ENCODE assay signal across 8 mouse cellular contexts in the genomic region with DNA sequence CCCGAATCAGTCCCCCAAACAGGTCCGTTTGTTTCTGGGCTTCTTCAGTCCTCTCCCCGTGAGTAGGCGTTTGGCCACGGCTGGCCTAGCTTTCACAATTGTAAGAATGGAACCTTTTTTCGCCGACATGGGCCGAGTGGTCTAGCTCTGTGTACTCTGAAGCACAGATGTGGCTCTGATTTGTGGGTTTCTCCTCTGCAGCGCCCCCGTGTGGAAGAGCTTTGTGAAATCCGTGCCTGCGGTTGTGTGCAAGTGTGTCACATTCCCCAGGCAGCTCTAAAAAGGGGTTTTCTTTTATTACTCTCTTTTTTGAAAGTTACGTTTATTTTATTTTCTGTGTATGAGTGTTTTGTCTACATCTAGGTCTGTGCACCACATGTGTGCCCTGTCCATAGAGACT. TPM values are rescaled to one million over a fixed set of nuclear protein-coding genes. Genes with fewer than 3 reads are reported as not detected.
DNase-seq lines count a peak whose midpoint lies in the region; ATAC-seq lines count a peak whose summit lies in the region.

No protein-coding gene starts in this region.

- no peak overlapping the region for H3K4me3 ChIP-seq in embryonic facial prominence, embryonic 14.5 days (ENCODE audit: low read depth, low read length)

- no peak overlapping the region for H3K9ac ChIP-seq in embryonic facial prominence, embryonic 14.5 days (ENCODE audit: low read depth, low read length)

- WGBS in embryonic facial prominence, embryonic 14.5 days, result 21% methylated on average over 13 of the region's 13 CpGs

- no peaks in the 10 kb centered on the region for H3K36me3 ChIP-seq in embryonic facial prominence, embryonic 14.5 days (ENCODE audit: control insufficient read depth, insufficient read depth, low read length)

- peak; percentile 63 for DNase-seq in gastrocnemius, postnatal 10 days
- no peak for DNase-seq in gastrocnemius, postnatal 25 days
- peak; percentile 52 for DNase-seq in ovary, postnatal 14 days (ENCODE audit: low spot score)
- no peak for DNase-seq in ovary, adult 18-20 months (ENCODE audit: low spot score)
- peak; percentile 47 for DNase-seq in adrenal gland, adult 2 months
- DNase-seq in embryonic facial prominence, embryonic 14.5 days (ENCODE audit: low spot score), result peak; percentile 62
- peak; percentile 74 for DNase-seq in mesoderm, embryonic 11.5 days (ENCODE audit: low read depth, low spot score)

- no peaks in the 10 kb centered on the region for H3K9me3 ChIP-seq in embryonic facial prominence, embryonic 14.5 days (ENCODE audit: control insufficient read depth, low read length)

- no peak for ATAC-seq in embryonic facial prominence, embryonic 14.5 days (ENCODE audit: low read depth)
- ATAC-seq in erythroid progenitor cell, adult 5-6 weeks (replicated peaks; ENCODE audit: low FRiP score, poor library complexity, severe bottlenecking), result no peak

- H3K27me3 ChIP-seq in embryonic facial prominence, embryonic 14.5 days (replicated peaks; ENCODE audit: control insufficient read depth, insufficient read depth, low read length), result peaks cover 26% of the 10 kb centered on the region

- H3K4me1 ChIP-seq in embryonic facial prominence, embryonic 14.5 days (ENCODE audit: control insufficient read depth, insufficient read depth, low read length), result no peaks in the 10 kb centered on the region

- no peak overlapping the region for H3K4me2 ChIP-seq in embryonic facial prominence, embryonic 14.5 days (ENCODE audit: low read depth, low read length)

- no peak overlapping the region for H3K27ac ChIP-seq in embryonic facial prominence, embryonic 14.5 days (replicated peaks; ENCODE audit: low read depth, low read length)

RNA-seq across cellular contexts. Expression of a gene that starts 7.9 kb away (rescaled TPM):
- total RNA-seq in gastrocnemius, postnatal 10 days (2021), result 1 to 10 TPM; 2.1 to 3.5 TPM
- 1 to 10 TPM; 1.9 to 3.0 TPM for total RNA-seq in gastrocnemius, postnatal 25 days (2021)
- 10 to 100 TPM; 12.6 to 14.1 TPM for total RNA-seq in adrenal gland, adult 2 months (2021)
- polyA plus RNA-seq in adrenal gland, adult 2 months (2012; rRNA removed), result 38.7 and 47.5 TPM in 2 replicates
- polyA plus RNA-seq in embryonic facial prominence, embryonic 14.5 days (2014; fragmentation: Nextera tagmentation; extraction: Ambion mirVana), result 6.5 and 9.7 TPM in 2 replicates
- total RNA-seq in erythroid progenitor cell, adult 5-6 weeks (2015; ENCODE audit: low replicate concordance), result not detected in 2 replicates
- not detected in 2 replicates for total RNA-seq in erythroid progenitor cell, adult 5-6 weeks (2017; ENCODE audit: low replicate concordance)

RNA-seq across cellular contexts. Expression of a gene that starts 10.2 kb away (rescaled TPM):
- under 1 TPM; 0.40 to 0.43 TPM for total RNA-seq in gastrocnemius, postnatal 10 days (2021)
- total RNA-seq in gastrocnemius, postnatal 25 days (2021), result not detected
- total RNA-seq in adrenal gland, adult 2 months (2021), result 1 to 10 TPM; 2.4 to 3.8 TPM
- 1.4 and 1.6 TPM in 2 replicates for polyA plus RNA-seq in adrenal gland, adult 2 months (2012; rRNA removed)
- polyA plus RNA-seq in embryonic facial prominence, embryonic 14.5 days (2014; fragmentation: Nextera tagmentation; extraction: Ambion mirVana), result 2.3 and 2.4 TPM in 2 replicates
- not detected in 2 replicates for total RNA-seq in erythroid progenitor cell, adult 5-6 weeks (2015; ENCODE audit: low replicate concordance)
- total RNA-seq in erythroid progenitor cell, adult 5-6 weeks (2017; ENCODE audit: low replicate concordance), result 8.3 TPM in 1 of 2 replicates, not detected in the other

RNA-seq across cellular contexts. Expression of a gene that starts 11.9 kb away (rescaled TPM):
- total RNA-seq in gastrocnemius, postnatal 10 days (2021), result 1 to 10 TPM in 1 of 2 experiments, under 1 TPM in 1; 0.70 to 1.3 TPM
- total RNA-seq in gastrocnemius, postnatal 25 days (2021), result under 1 TPM; 0.13 to 0.23 TPM
- under 1 TPM; 0.69 to 0.73 TPM for total RNA-seq in adrenal gland, adult 2 months (2021)
- 0.86 and 1.0 TPM in 2 replicates for polyA plus RNA-seq in adrenal gland, adult 2 months (2012; rRNA removed)
- polyA plus RNA-seq in embryonic facial prominence, embryonic 14.5 days (2014; fragmentation: Nextera tagmentation; extraction: Ambion mirVana), result 4.9 and 5.4 TPM in 2 replicates
- total RNA-seq in erythroid progenitor cell, adult 5-6 weeks (2015; ENCODE audit: low replicate concordance), result 1.7 and 2.2 TPM in 2 replicates
- 1.5 and 1.7 TPM in 2 replicates for total RNA-seq in erythroid progenitor cell, adult 5-6 weeks (2017; ENCODE audit: low replicate concordance)

RNA-seq across cellular contexts. Expression of a gene that starts 25.9 kb away (rescaled TPM):
- total RNA-seq in gastrocnemius, postnatal 10 days (2021), result 100 to 1,000 TPM in 1 of 2 experiments, 10 to 100 TPM in 1; 93.7 to 108 TPM
- 10 to 100 TPM; 87.0 to 90.0 TPM for total RNA-seq in gastrocnemius, postnatal 25 days (2021)
- total RNA-seq in adrenal gland, adult 2 months (2021), result 100 to 1,000 TPM; 123 to 131 TPM
- 193 and 221 TPM in 2 replicates for polyA plus RNA-seq in adrenal gland, adult 2 months (2012; rRNA removed)
- polyA plus RNA-seq in embryonic facial prominence, embryonic 14.5 days (2014; fragmentation: Nextera tagmentation; extraction: Ambion mirVana), result 196 and 206 TPM in 2 replicates
- total RNA-seq in erythroid progenitor cell, adult 5-6 weeks (2015; ENCODE audit: low replicate concordance), result 35.2 and 37.5 TPM in 2 replicates
- total RNA-seq in erythroid progenitor cell, adult 5-6 weeks (2017; ENCODE audit: low replicate concordance), result 20.0 and 23.0 TPM in 2 replicates

RNA-seq across cellular contexts. Expression of a gene that starts 25.9 kb away (rescaled TPM):
- 10 to 100 TPM; 61.6 to 63.5 TPM for total RNA-seq in gastrocnemius, postnatal 10 days (2021)
- 100 to 1,000 TPM; 102 to 106 TPM for total RNA-seq in gastrocnemius, postnatal 25 days (2021)
- total RNA-seq in adrenal gland, adult 2 months (2021), result 100 to 1,000 TPM in 1 of 2 experiments, 10 to 100 TPM in 1; 83.5 to 121 TPM
- polyA plus RNA-seq in adrenal gland, adult 2 months (2012; rRNA removed), result 165 and 188 TPM in 2 replicates
- 56.0 and 61.4 TPM in 2 replicates for polyA plus RNA-seq in embryonic facial prominence, embryonic 14.5 days (2014; fragmentation: Nextera tagmentation; extraction: Ambion mirVana)
- total RNA-seq in erythroid progenitor cell, adult 5-6 weeks (2015; ENCODE audit: low replicate concordance), result not detected in 2 replicates
- 14.0 TPM in 1 of 2 replicates, not detected in the other for total RNA-seq in erythroid progenitor cell, adult 5-6 weeks (2017; ENCODE audit: low replicate concordance)

Comparison
In these comparisons a context has a peak if more than half of its experiments do, and no peak if none do; other contexts are left out.
1. DNase-seq: peak in gastrocnemius, postnatal 10 days (single experiment), ovary, postnatal 14 days (single experiment), adrenal gland, adult 2 months (single experiment), embryonic facial prominence, embryonic 14.5 days (single experiment) and mesoderm, embryonic 11.5 days (single experiment); none in gastrocnemius, postnatal 25 days (single experiment) and ovary, adult 18-20 months (single experiment).